Comparison of ENCODE assay signal across 12 mouse cellular contexts in genomic region chr7:143900667-143901066, GRCm38 (mm10). TPM values are rescaled to one million over a fixed set of nuclear protein-coding genes. Genes with fewer than 3 reads are reported as not detected.
DNase-seq lines count a peak whose midpoint lies in the region; ATAC-seq lines count a peak whose summit lies in the region.
"Had no signal": no experiment of that assay in that cellular context is flagged by ENCODE, and none has a peak within 500 bp of the region (broad histone marks: within the 10 kb centered on the region; RNA-seq: fewer than 3 reads in every experiment).

No protein-coding gene starts in this region.

- DNase-seq in right cerebral cortex, adult 18-20 months: peak; percentile 21
- no peak for DNase-seq in right cerebral cortex, postnatal 36 days (ENCODE audit: low spot score in 2 of 2)
- DNase-seq in embryo, embryonic 11 days: peak; percentile 37
- DNase-seq in spleen, postnatal 10 days (ENCODE audit: low spot score in 2 of 2): no peak
- no peak for DNase-seq in gastrocnemius, postnatal 14 days

- 0 out of 2 replicates have a peak overlapping the region, but pooled peaks have one; percentile 13 for H3K9ac ChIP-seq in hindbrain, embryonic 13.5 days
- no peak overlapping the region for H3K9ac ChIP-seq in hindbrain, embryonic 12.5 days

- no peaks in the 10 kb centered on the region for H3K4me1 ChIP-seq in hindbrain, embryonic 13.5 days (replicated peaks)
- H3K4me1 ChIP-seq in hindbrain, embryonic 12.5 days: no peaks in the 10 kb centered on the region

- H3K9me3 ChIP-seq in hindbrain, embryonic 13.5 days: no peaks in the 10 kb centered on the region
- no peaks in the 10 kb centered on the region for H3K9me3 ChIP-seq in hindbrain, embryonic 12.5 days (replicated peaks)

- H3K36me3 ChIP-seq in hindbrain, embryonic 13.5 days: no peaks in the 10 kb centered on the region
- H3K36me3 ChIP-seq in hindbrain, embryonic 12.5 days: no peaks in the 10 kb centered on the region

- H3K27ac ChIP-seq in hindbrain, embryonic 13.5 days: no peak overlapping the region
- H3K27ac ChIP-seq in hindbrain, embryonic 12.5 days: no peak overlapping the region

- H3K27me3 ChIP-seq in hindbrain, embryonic 13.5 days: no peaks in the 10 kb centered on the region
- H3K27me3 ChIP-seq in hindbrain, embryonic 12.5 days: no peaks in the 10 kb centered on the region

- H3K4me3 ChIP-seq in hindbrain, embryonic 13.5 days: no peak overlapping the region
- no peak overlapping the region for H3K4me3 ChIP-seq in hindbrain, embryonic 12.5 days

- intact Hi-C loops in gastrocnemius, postnatal 14 days (cut with DNase I; ENCODE audit: low total_unique reads): no loop called here

- no peak overlapping the region for H3K4me2 ChIP-seq in hindbrain, embryonic 13.5 days
- H3K4me2 ChIP-seq in hindbrain, embryonic 12.5 days (replicated peaks): no peak overlapping the region

- WGBS in hindbrain, embryonic 13.5 days: 30% methylated on average over 2 of the region's 2 CpGs
- WGBS in hindbrain, embryonic 12.5 days: 19% methylated on average over 2 of the region's 2 CpGs

- no peak; the same call in 1 of the 2 replicates for ATAC-seq in hindbrain, embryonic 13.5 days (ENCODE audit: low FRiP score)
- ATAC-seq in hindbrain, embryonic 12.5 days (ENCODE audit: low FRiP score): no peak
- ATAC-seq: activated CD4-positive, CD25-positive, alpha-beta regulatory T cell, adult 4 months had no signal

RNA-seq across cellular contexts. Expression of gene Gm498, which starts 34.0 kb away (rescaled TPM):
- not detected in 2 replicates for polyA plus RNA-seq in hindbrain, embryonic 13.5 days (2015; fragmentation: Nextera tagmentation; extraction: Ambion mirVana)
- polyA plus RNA-seq in hindbrain, embryonic 12.5 days (2016; fragmentation: Nextera tagmentation; extraction: Ambion mirVana): not detected in 2 replicates
- total RNA-seq in gastrocnemius, postnatal 14 days (2021): not detected
- total RNA-seq: layer of hippocampus, adult 18-20 months; monocyte, adult 5-6 weeks had no signal
- polyA plus RNA-seq: frontal cortex, adult 2 months; stomach, embryonic 14.5 days had no signal

Comparison
In these comparisons a context has a peak if more than half of its experiments do, and no peak if none do; other contexts are left out.
1. DNase-seq: peak in right cerebral cortex, adult 18-20 months (single experiment) and embryo, embryonic 11 days (single experiment); none in right cerebral cortex, postnatal 36 days (0 of 2), spleen, postnatal 10 days (0 of 2) and gastrocnemius, postnatal 14 days (single experiment).